Comparison of ENCODE assay signal across 24 mouse cellular contexts in the genomic region with DNA sequence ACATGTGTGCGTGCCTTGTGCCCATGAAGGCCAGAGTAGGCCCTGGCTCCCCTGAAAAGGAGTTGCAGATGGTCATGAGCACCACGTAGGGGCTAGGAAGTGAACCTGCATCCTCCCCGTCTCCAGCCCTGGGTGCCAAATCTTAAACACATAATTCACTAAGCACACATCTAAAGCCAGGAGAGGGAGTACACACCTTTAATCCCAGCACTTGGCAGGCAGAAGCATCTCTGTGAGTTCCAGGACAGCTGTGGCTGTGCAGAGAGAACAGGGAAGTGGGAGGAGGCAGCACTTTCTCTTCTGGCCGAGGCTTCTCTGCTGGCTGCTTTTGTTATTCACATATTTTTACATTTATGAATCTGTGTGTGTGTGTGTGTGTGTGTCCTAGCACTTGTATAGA. TPM values are rescaled to one million over a fixed set of nuclear protein-coding genes. Genes with fewer than 3 reads are reported as not detected.
DNase-seq lines count a peak whose midpoint lies in the region; ATAC-seq and TF ChIP-seq lines count a peak whose summit lies in the region.
"Had no signal": no experiment of that assay in that cellular context is flagged by ENCODE, and none has a peak within 500 bp of the region (broad histone marks: within the 10 kb centered on the region; RNA-seq: fewer than 3 reads in every experiment).

No protein-coding gene starts in this region.

- H3K9ac ChIP-seq in hindbrain, postnatal 0 days (replicated peaks; ENCODE audit: low read length), result no peak overlapping the region
- H3K9ac ChIP-seq in hindbrain, embryonic 14.5 days, result no peak overlapping the region
- H3K9ac ChIP-seq in lung, postnatal 0 days (replicated peaks; ENCODE audit: low read depth), result no peak overlapping the region
- no peak overlapping the region for H3K9ac ChIP-seq in stomach, embryonic 14.5 days (replicated peaks; ENCODE audit: low read depth, low read length)
- H3K9ac ChIP-seq: embryonic facial prominence, embryonic 12.5 days; forebrain, embryonic 13.5 days; liver, embryonic 12.5 days; neural tube, embryonic 12.5 days had no signal

- no peaks in the 10 kb centered on the region for H3K27me3 ChIP-seq in hindbrain, postnatal 0 days (ENCODE audit: insufficient read depth, low read length)
- H3K27me3 ChIP-seq in hindbrain, embryonic 14.5 days (ENCODE audit: control insufficient read depth, insufficient read depth, low read length), result no peaks in the 10 kb centered on the region
- no peaks in the 10 kb centered on the region for H3K27me3 ChIP-seq in lung, postnatal 0 days (replicated peaks; ENCODE audit: insufficient read depth, low read length)
- no peaks in the 10 kb centered on the region for H3K27me3 ChIP-seq in stomach, embryonic 14.5 days (ENCODE audit: control insufficient read depth, insufficient read depth, low read length)
- H3K27me3 ChIP-seq: embryonic facial prominence, embryonic 12.5 days; forebrain, embryonic 13.5 days; liver, embryonic 12.5 days; neural tube, embryonic 12.5 days had no signal

- H3K4me2 ChIP-seq in hindbrain, postnatal 0 days (ENCODE audit: low read depth, low read length), result no peak overlapping the region
- no peak overlapping the region for H3K4me2 ChIP-seq in hindbrain, embryonic 14.5 days (replicated peaks)
- no peak overlapping the region for H3K4me2 ChIP-seq in lung, postnatal 0 days (replicated peaks; ENCODE audit: low read depth, low read length)
- no peak overlapping the region for H3K4me2 ChIP-seq in stomach, embryonic 14.5 days (replicated peaks; ENCODE audit: low read depth, low read length)
- H3K4me2 ChIP-seq: embryonic facial prominence, embryonic 12.5 days; forebrain, embryonic 13.5 days; heart, embryonic 11.5 days; liver, embryonic 12.5 days; neural tube, embryonic 12.5 days had no signal

- DNase-seq in hindbrain, postnatal 0 days (ENCODE audit: low spot score), result no peak
- no peak for DNase-seq in hindbrain, embryonic 14.5 days (ENCODE audit: low spot score)
- DNase-seq in lung, postnatal 0 days (ENCODE audit: low spot score), result peak; percentile 31
- DNase-seq in lung, adult 2 months, result no peak
- no peak for DNase-seq in thymus, postnatal 14 days
- no peak for DNase-seq in liver
- DNase-seq: adrenal gland, postnatal 14 days; B cell, adult 2 months; cerebellum, adult 9-11 months; kidney, adult 18-20 months; lung, adult 18-20 months; lung, postnatal 4 days; midbrain, embryonic 14.5 days; right cerebral cortex, postnatal 4 days; thymus, postnatal 25 days had no signal

- H3K9me3 ChIP-seq in hindbrain, postnatal 0 days (ENCODE audit: low read length), result no peaks in the 10 kb centered on the region
- H3K9me3 ChIP-seq in hindbrain, embryonic 14.5 days (ENCODE audit: control insufficient read depth, low read length), result no peaks in the 10 kb centered on the region
- no peaks in the 10 kb centered on the region for H3K9me3 ChIP-seq in lung, postnatal 0 days (ENCODE audit: low read length)
- H3K9me3 ChIP-seq in stomach, embryonic 14.5 days (ENCODE audit: control insufficient read depth, low read depth, low read length), result no peaks in the 10 kb centered on the region
- H3K9me3 ChIP-seq: embryonic facial prominence, embryonic 12.5 days; forebrain, embryonic 13.5 days; hindbrain, embryonic 10.5 days; liver, embryonic 12.5 days; neural tube, embryonic 12.5 days had no signal

- H3K27ac ChIP-seq in hindbrain, postnatal 0 days, result no peak overlapping the region
- no peak overlapping the region for H3K27ac ChIP-seq in hindbrain, embryonic 14.5 days
- H3K27ac ChIP-seq in lung, postnatal 0 days (ENCODE audit: low read length), result no peak overlapping the region
- no peak overlapping the region for H3K27ac ChIP-seq in stomach, embryonic 14.5 days (ENCODE audit: low read length)
- H3K27ac ChIP-seq: embryonic facial prominence, embryonic 12.5 days; forebrain, embryonic 13.5 days; hindbrain, embryonic 10.5 days; liver, embryonic 12.5 days; neural tube, embryonic 12.5 days had no signal

- TF ChIP-seq EP300 in lung, postnatal 0 days (IDR thresholded peaks at IDR 0.05), result no peak

- no peak overlapping the region for H3K4me3 ChIP-seq in hindbrain, postnatal 0 days (ENCODE audit: low read length)
- H3K4me3 ChIP-seq in hindbrain, embryonic 14.5 days (replicated peaks; ENCODE audit: low read length), result no peak overlapping the region
- H3K4me3 ChIP-seq in lung, postnatal 0 days (ENCODE audit: low read depth, low read length), result no peak overlapping the region
- H3K4me3 ChIP-seq in lung, adult 2 months (replicated peaks; ENCODE audit: extremely low read depth, low read depth, low read length), result no peak overlapping the region
- H3K4me3 ChIP-seq in stomach, embryonic 14.5 days (ENCODE audit: low read depth, low read length), result no peak overlapping the region
- H3K4me3 ChIP-seq: embryonic facial prominence, embryonic 12.5 days; erythroblast, embryonic 14.5 days; forebrain, embryonic 13.5 days; hindbrain, embryonic 10.5 days; liver, embryonic 12.5 days; neural tube, embryonic 12.5 days had no signal

- no peak for ATAC-seq in hindbrain, postnatal 0 days
- no peak for ATAC-seq in hindbrain, embryonic 14.5 days (ENCODE audit: low FRiP score)
- 0 out of 2 replicates have a peak, but pooled peaks have one; percentile 2 for ATAC-seq in lung, postnatal 0 days
- ATAC-seq in stomach, embryonic 14.5 days (ENCODE audit: insufficient number of reproducible peaks, insufficient read depth, low FRiP score, low read depth), result peak; percentile 58; the same call in 1 of the 2 replicates
- ATAC-seq: activated CD4-positive, CD25-positive, alpha-beta regulatory T cell, adult 4 months; forebrain, embryonic 13.5 days; liver, embryonic 12.5 days had no signal

- WGBS in hindbrain, postnatal 0 days, result 67% methylated on average over 4 of the region's 4 CpGs
- 74% methylated on average over 4 of the region's 4 CpGs for WGBS in hindbrain, embryonic 14.5 days
- WGBS in lung, postnatal 0 days, result 67% methylated on average over 4 of the region's 4 CpGs
- WGBS in lung, adult 2 months, result 68% methylated on average over 4 of the region's 4 CpGs
- WGBS in stomach, embryonic 14.5 days, result 50% methylated on average over 4 of the region's 4 CpGs

- no peak for TF ChIP-seq POLR2A in lung, adult 2 months (IDR thresholded peaks at IDR 0.05; ENCODE audit: borderline replicate concordance, extremely low read depth, low read depth, low read length)

- H3K36me3 ChIP-seq in hindbrain, postnatal 0 days (ENCODE audit: insufficient read depth, low read length), result peaks cover 52% of the 10 kb centered on the region
- peaks cover 95% of the 10 kb centered on the region for H3K36me3 ChIP-seq in hindbrain, embryonic 14.5 days (replicated peaks; ENCODE audit: control insufficient read depth, insufficient read depth)
- peaks cover 24% of the 10 kb centered on the region for H3K36me3 ChIP-seq in lung, postnatal 0 days (ENCODE audit: insufficient read depth, low read length)
- H3K36me3 ChIP-seq in stomach, embryonic 14.5 days (ENCODE audit: control insufficient read depth, insufficient read depth, low read length), result no peaks in the 10 kb centered on the region

- no peaks in the 10 kb centered on the region for H3K4me1 ChIP-seq in hindbrain, postnatal 0 days (ENCODE audit: insufficient read depth, low read length)
- H3K4me1 ChIP-seq in hindbrain, embryonic 14.5 days (replicated peaks; ENCODE audit: control insufficient read depth, insufficient read depth, low read length), result no peaks in the 10 kb centered on the region
- no peaks in the 10 kb centered on the region for H3K4me1 ChIP-seq in lung, postnatal 0 days (ENCODE audit: insufficient read depth, low read depth, low read length)
- no peaks in the 10 kb centered on the region for H3K4me1 ChIP-seq in lung, adult 2 months (ENCODE audit: control insufficient read depth, insufficient read depth, low read length)
- H3K4me1 ChIP-seq in stomach, embryonic 14.5 days (ENCODE audit: control insufficient read depth, insufficient read depth, low read length), result no peaks in the 10 kb centered on the region
- H3K4me1 ChIP-seq: embryonic facial prominence, embryonic 12.5 days; forebrain, embryonic 13.5 days; hindbrain, embryonic 10.5 days; neural tube, embryonic 12.5 days had no signal

- TF ChIP-seq CTCF in hindbrain, postnatal 0 days (IDR thresholded peaks at IDR 0.05; ENCODE audit: low read depth), result peak; percentile 14; the same call in 1 of the 2 replicates
- TF ChIP-seq CTCF in lung, postnatal 0 days (IDR thresholded peaks at IDR 0.05), result no peak
- TF ChIP-seq CTCF in lung, adult 2 months (IDR thresholded peaks at IDR 0.05; ENCODE audit: insufficient read depth, low read length), result no peak

RNA-seq across cellular contexts. Expression of a gene that starts 52.9 kb away (rescaled TPM):
- total RNA-seq in hindbrain, postnatal 0 days (2014; rRNA removed), result 60.9 and 74.8 TPM in 2 replicates
- polyA plus RNA-seq in hindbrain, postnatal 0 days (2015; fragmentation: Nextera tagmentation; extraction: Ambion mirVana), result 25.4 and 26.8 TPM in 2 replicates
- 41.8 and 43.2 TPM in 2 replicates for polyA plus RNA-seq in hindbrain, embryonic 14.5 days (2014; fragmentation: Nextera tagmentation; extraction: Ambion mirVana)
- polyA plus RNA-seq in lung, postnatal 0 days (2015; fragmentation: Nextera tagmentation; extraction: Ambion mirVana), result 14.8 and 19.8 TPM in 2 replicates
- 61.2 and 68.3 TPM in 2 replicates for polyA plus RNA-seq in lung, adult 2 months (2012; rRNA removed)
- polyA plus RNA-seq in stomach, embryonic 14.5 days (2014; fragmentation: Nextera tagmentation; extraction: Ambion mirVana), result 20.4 and 24.7 TPM in 2 replicates

Comparison
In these comparisons a context has a peak if more than half of its experiments do, and no peak if none do; other contexts are left out.
1. ATAC-seq: peak in lung, postnatal 0 days (single experiment) and stomach, embryonic 14.5 days (single experiment); none in hindbrain, postnatal 0 days (single experiment) and hindbrain, embryonic 14.5 days (single experiment).